Mouse (Mus musculus): Measurements from ENCODE around the gene Adam1b.

- TF ChIP-seq CTCF (IDR thresholded peaks at IDR 0.05; ENCODE audit: low read depth, low read length) (no peak), POLR2A (IDR thresholded peaks at IDR 0.05; ENCODE audit: extremely low read depth, insufficient read depth, low read length) (no peak)
Observed at GRCm38 (mm10) chr5:121540066-121540465, 36.8 kb upstream of the Adam1b start.
